Comparison of ENCODE assay signal across 8 mouse cellular contexts in the genomic region with DNA sequence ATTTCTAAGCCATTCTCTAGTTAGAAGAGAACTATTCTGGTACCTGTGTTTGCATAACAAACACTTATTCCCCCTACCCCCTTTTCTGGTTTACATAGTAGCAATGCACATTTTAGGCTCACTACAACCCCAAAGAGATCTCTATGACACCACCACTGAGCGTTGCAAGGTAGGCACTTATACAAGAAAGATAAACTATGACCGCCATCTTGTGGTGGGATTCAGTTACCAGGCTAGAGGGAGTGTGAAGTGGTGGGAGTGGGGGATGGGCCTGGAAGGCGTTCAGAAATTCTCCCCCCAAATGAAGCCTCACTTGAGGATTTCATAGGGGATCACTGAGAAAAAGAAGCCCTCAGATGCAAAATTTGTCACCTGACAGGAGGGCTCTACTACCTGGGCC.
DNase-seq lines count a peak whose midpoint lies in the region; ATAC-seq and TF ChIP-seq lines count a peak whose summit lies in the region.

No protein-coding gene starts in this region.

- ATAC-seq in heart, embryonic 12.5 days (ENCODE audit: insufficient number of reproducible peaks, low FRiP score) = no peak
- peak; percentile 58; the same call in 1 of the 2 replicates for ATAC-seq in neural tube, embryonic 12.5 days (ENCODE audit: low FRiP score, low read depth)

- H3K9ac ChIP-seq in heart, adult 2 months (ENCODE audit: low read depth, low read length) = no peak overlapping the region
- no peak overlapping the region for H3K9ac ChIP-seq in heart, embryonic 12.5 days
- H3K9ac ChIP-seq in neural tube, embryonic 12.5 days = no peak overlapping the region

- intact Hi-C loops in heart, adult 2 months (cut with DNase I) = loop anchor here (5.0 kb wide), 1 partner anchor 646 kb away; no protein-coding TSS in a partner anchor
- intact Hi-C loops in left cerebral cortex, postnatal 25 days (cut with DNase I) = loop anchor here (5.0 kb wide), 2 partner anchors 441 to 646 kb away; no protein-coding TSS in a partner anchor

- WGBS in heart, adult 2 months = 24% methylated on average over 3 of the region's 3 CpGs
- WGBS in heart, embryonic 12.5 days = 27% methylated on average over 3 of the region's 3 CpGs
- WGBS in neural tube, embryonic 12.5 days = 23% methylated on average over 3 of the region's 3 CpGs

- DNase-seq in heart, adult 2 months = no peak
- DNase-seq in 416B (ENCODE audit: low read depth) = peak; percentile 56
- peak; percentile 5 to 39 for DNase-seq in left cerebral cortex, postnatal 25 days (ENCODE audit: low spot score in 2 of 2)
- no peak for DNase-seq in gastrocnemius, postnatal 25 days
- no peak for DNase-seq in cerebellum, postnatal 36 days

- H3K4me3 ChIP-seq in heart, adult 2 months = no peak overlapping the region
- no peak overlapping the region for H3K4me3 ChIP-seq in heart, embryonic 12.5 days
- H3K4me3 ChIP-seq in cortical plate, adult 2 months (ENCODE audit: insufficient read depth, low read length) = no peak overlapping the region
- H3K4me3 ChIP-seq in neural tube, embryonic 12.5 days = no peak overlapping the region

- TF ChIP-seq POLR2A in heart, adult 2 months (IDR thresholded peaks at IDR 0.05; ENCODE audit: insufficient read depth, low read depth, low read length) = no peak
- TF ChIP-seq POLR2A in cortical plate, adult 2 months (IDR thresholded peaks at IDR 0.05; ENCODE audit: extremely low read depth, insufficient read depth, low read length) = no peak

- H3K27ac ChIP-seq in heart, adult 2 months = no peak overlapping the region
- H3K27ac ChIP-seq in heart, embryonic 12.5 days (ENCODE audit: poor library complexity, severe bottlenecking) = no peak overlapping the region
- H3K27ac ChIP-seq in cortical plate, adult 2 months (ENCODE audit: insufficient read depth, low read length) = no peak overlapping the region
- H3K27ac ChIP-seq in neural tube, embryonic 12.5 days = no peak overlapping the region

- peak; percentile 48 for TF ChIP-seq CTCF in heart, adult 2 months (IDR thresholded peaks at IDR 0.05)
- peak; percentile 32; the same call in 1 of the 2 replicates for TF ChIP-seq CTCF in cortical plate, adult 2 months (IDR thresholded peaks at IDR 0.05; ENCODE audit: extremely low read depth, insufficient read depth, low read length)

- H3K36me3 ChIP-seq in heart, adult 2 months (ENCODE audit: control insufficient read depth, insufficient read depth, low read length) = no peaks in the 10 kb centered on the region
- no peaks in the 10 kb centered on the region for H3K36me3 ChIP-seq in heart, embryonic 12.5 days
- H3K36me3 ChIP-seq in neural tube, embryonic 12.5 days = no peaks in the 10 kb centered on the region

- H3K9me3 ChIP-seq in heart, embryonic 12.5 days (replicated peaks) = no peaks in the 10 kb centered on the region
- H3K9me3 ChIP-seq in neural tube, embryonic 12.5 days = no peaks in the 10 kb centered on the region

- no peaks in the 10 kb centered on the region for H3K4me1 ChIP-seq in heart, adult 2 months (ENCODE audit: control insufficient read depth, insufficient read depth, low read length)
- peaks cover 11% of the 10 kb centered on the region for H3K4me1 ChIP-seq in heart, embryonic 12.5 days (replicated peaks)
- no peaks in the 10 kb centered on the region for H3K4me1 ChIP-seq in cortical plate, adult 2 months (ENCODE audit: control insufficient read depth, insufficient read depth, low read length)
- no peaks in the 10 kb centered on the region for H3K4me1 ChIP-seq in neural tube, embryonic 12.5 days

- H3K79me2 ChIP-seq in heart, adult 2 months (replicated peaks; ENCODE audit: control insufficient read depth, insufficient read depth, low read length) = no peaks in the 10 kb centered on the region

- no peak for TF ChIP-seq EP300 in heart, adult 2 months (IDR thresholded peaks at IDR 0.05; ENCODE audit: insufficient read depth, low read depth, low read length)

- H3K27me3 ChIP-seq in heart, adult 2 months (ENCODE audit: control insufficient read depth, insufficient read depth, low read length) = no peaks in the 10 kb centered on the region
- no peaks in the 10 kb centered on the region for H3K27me3 ChIP-seq in heart, embryonic 12.5 days (replicated peaks)
- H3K27me3 ChIP-seq in neural tube, embryonic 12.5 days (replicated peaks) = no peaks in the 10 kb centered on the region

- no peak overlapping the region for H3K4me2 ChIP-seq in heart, embryonic 12.5 days
- no peak overlapping the region for H3K4me2 ChIP-seq in neural tube, embryonic 12.5 days (replicated peaks)

Comparison
In these comparisons a context has a peak if more than half of its experiments do, and no peak if none do; other contexts are left out.
1. DNase-seq: peak in 416B (single experiment) and left cerebral cortex, postnatal 25 days (2 of 2); none in heart, adult 2 months (0 of 2), gastrocnemius, postnatal 25 days (single experiment) and cerebellum, postnatal 36 days (0 of 2).